Mouse (Mus musculus): Measurements from ENCODE around the gene Man1c1. TPM values are rescaled to one million over a fixed set of nuclear protein-coding genes. Genes with fewer than 3 reads are reported as not detected.
A peak's percentile ranks its signal among the peaks of the same experiment; 100 is the strongest.

The Man1c1 gene
- total and polyA plus RNA-seq, 3 experiments = 0.04 to 0.44 (median 0.20) TPM

GRCm38 (mm10) chr4:134750825-134751224 lies 46.7 kb upstream of the Man1c1 start:
- Histone ChIP-seq H3K9ac (ENCODE audit: insufficient read depth, low read depth) (no peak overlapping the region), H3K4me3 (replicated peaks in 1 of 3; ENCODE audit: low read depth in 2 of 3, low read length in 2 of 3, poor library complexity in 1 of 3) (no peak overlapping the region), H3K27ac (ENCODE audit: insufficient read depth, low read depth) (no peak overlapping the region), H3K79me2 (replicated peaks; ENCODE audit: control insufficient read depth, extremely low read depth, insufficient read depth, poor library complexity, severe bottlenecking) (no peaks in the 10 kb centered on the region), H3K36me3 (replicated peaks in 1 of 2; ENCODE audit: control insufficient read depth in 1 of 2, insufficient read depth in 1 of 2, low read length in 1 of 2) (peaks cover 0 to 33% of the 10 kb centered on the region in 2 experiments), H3K9me3 (replicated peaks; ENCODE audit: low read length) (no peaks in the 10 kb centered on the region), H3K4me2 (ENCODE audit: insufficient read depth, low read depth, poor library complexity, severe bottlenecking) (no peak overlapping the region), H3K4me1 (ENCODE audit: control insufficient read depth in 1 of 2, insufficient read depth in 2 of 2) (peaks cover 5 to 44% of the 10 kb centered on the region in 2 experiments; a peak in 3 of 4 replicates), H3K27me3 (replicated peaks) (no peaks in the 10 kb centered on the region)
- TF ChIP-seq MYC (IDR thresholded peaks at IDR 0.05; ENCODE audit: low read depth, low read length) = no peak
- TF ChIP-seq CHD1 (IDR thresholded peaks at IDR 0.05; ENCODE audit: low read depth, low read length) = no peak
- no peak for TF ChIP-seq CTCF (conservative IDR thresholded peaks at IDR 0.05 in 1 of 2, IDR thresholded peaks at IDR 0.05 in 1 of 2; ENCODE audit: low read depth in 2 of 2, low read length in 2 of 2)
- no peak for TF ChIP-seq MAX (IDR thresholded peaks at IDR 0.05; ENCODE audit: low read length)
- no peak for TF ChIP-seq USF1 (IDR thresholded peaks at IDR 0.05; ENCODE audit: low read depth, low read length)
- TF ChIP-seq TCF12 (IDR thresholded peaks at IDR 0.05; ENCODE audit: low read depth, low read length) = no peak
- no peak for TF ChIP-seq E2F4 (IDR thresholded peaks at IDR 0.05; ENCODE audit: insufficient replicate concordance, low read depth, low read length)
- no peak for TF ChIP-seq MAZ (IDR thresholded peaks at IDR 0.05; ENCODE audit: low read depth, low read length)
- TF ChIP-seq ZNF384 (IDR thresholded peaks at IDR 0.05; ENCODE audit: low read depth, low read length) = no peak
- no peak for TF ChIP-seq CHD2 (IDR thresholded peaks at IDR 0.05; ENCODE audit: low read length)
- no peak for TF ChIP-seq MEF2A (IDR thresholded peaks at IDR 0.05; ENCODE audit: borderline replicate concordance, low read depth, low read length)
- dilution Hi-C loops (cut with MboI; ENCODE audit: extremely low pct_ligation_motif_present, extremely low pct_unique_long_range_greater_than_20kb, low sequenced_read_pairs) (no loop called here), in situ Hi-C loops (cut with MboI; ENCODE audit: low pct_ligation_motif_present, low pct_unique_long_range_greater_than_20kb, low sequenced_read_pairs) (no loop called here)
- DNase-seq (ENCODE audit: extremely low read depth) = no peak

- DNase-seq (ENCODE audit: extremely low read depth) = no peak
- Histone ChIP-seq H3K9ac (ENCODE audit: insufficient read depth, low read depth) (no peak overlapping the region), H3K4me2 (ENCODE audit: insufficient read depth, low read depth, poor library complexity, severe bottlenecking) (no peak overlapping the region)
Observed at GRCm38 (mm10) chr4:134750263-134750662, 46.2 kb upstream of the Man1c1 start.

GRCm38 (mm10) chr4:134749301-134750030 lies 45.4 kb upstream of the Man1c1 start:
- Histone ChIP-seq H3K9me3 (replicated peaks; ENCODE audit: low read length) (no peaks in the 10 kb centered on the region), H3K9ac (ENCODE audit: insufficient read depth, low read depth) (no peak overlapping the region), H3K79me2 (replicated peaks; ENCODE audit: control insufficient read depth, extremely low read depth, insufficient read depth, poor library complexity, severe bottlenecking) (no peaks in the 10 kb centered on the region), H3K4me1 (ENCODE audit: control insufficient read depth in 1 of 2, insufficient read depth in 2 of 2) (peaks cover 7 to 41% of the 10 kb centered on the region in 2 experiments; a peak in 3 of 4 replicates), H3K27ac (ENCODE audit: insufficient read depth, low read depth) (no peak overlapping the region), H3K36me3 (replicated peaks in 1 of 2; ENCODE audit: control insufficient read depth in 1 of 2, insufficient read depth in 1 of 2, low read length in 1 of 2) (peaks cover 0 to 30% of the 10 kb centered on the region in 2 experiments), H3K4me3 (replicated peaks in 1 of 3; ENCODE audit: low read depth in 2 of 3, low read length in 2 of 3, poor library complexity in 1 of 3) (no peak overlapping the region), H3K4me2 (ENCODE audit: insufficient read depth, low read depth, poor library complexity, severe bottlenecking) (no peak overlapping the region), H3K27me3 (replicated peaks) (no peaks in the 10 kb centered on the region)
- TF ChIP-seq ZMIZ1 (IDR thresholded peaks at IDR 0.05; ENCODE audit: low read depth, low read length) (no peak), UBTF (IDR thresholded peaks at IDR 0.05; ENCODE audit: low read depth, low read length) (no peak), RAD21 (IDR thresholded peaks at IDR 0.05; ENCODE audit: low read depth, low read length) (peak; percentile 24), CTCF (conservative IDR thresholded peaks at IDR 0.05 in 1 of 2, IDR thresholded peaks at IDR 0.05 in 1 of 2; ENCODE audit: low read depth in 2 of 2, low read length in 2 of 2) (peak; percentile 64 to 68; a peak in 3 of 4 replicates), SMC3 (IDR thresholded peaks at IDR 0.05; ENCODE audit: low read depth, low read length) (peak; percentile 28; the same call in 1 of the 2 replicates)
- DNase-seq (ENCODE audit: extremely low read depth) = peak; percentile 51
- in situ Hi-C loops (cut with MboI; ENCODE audit: low pct_ligation_motif_present, low pct_unique_long_range_greater_than_20kb, low sequenced_read_pairs) (no loop called here), dilution Hi-C loops (cut with MboI; ENCODE audit: extremely low pct_ligation_motif_present, extremely low pct_unique_long_range_greater_than_20kb, low sequenced_read_pairs) (no loop called here)

More at GRCm38 (mm10) chr4:134750263-134750662, 46.2 kb upstream of the Man1c1 start:
- dilution Hi-C loops (cut with MboI; ENCODE audit: extremely low pct_ligation_motif_present, extremely low pct_unique_long_range_greater_than_20kb, low sequenced_read_pairs) = no loop called here
- Histone ChIP-seq H3K36me3 (replicated peaks in 1 of 2; ENCODE audit: control insufficient read depth in 1 of 2, insufficient read depth in 1 of 2, low read length in 1 of 2) (peaks cover 0 to 34% of the 10 kb centered on the region in 2 experiments), H3K4me1 (ENCODE audit: control insufficient read depth in 1 of 2, insufficient read depth in 2 of 2) (peaks cover 7 to 47% of the 10 kb centered on the region in 2 experiments; a peak in 3 of 4 replicates), H3K27ac (ENCODE audit: insufficient read depth, low read depth) (no peak overlapping the region), H3K79me2 (replicated peaks; ENCODE audit: control insufficient read depth, extremely low read depth, insufficient read depth, poor library complexity, severe bottlenecking) (no peaks in the 10 kb centered on the region), H3K4me3 (replicated peaks in 1 of 3; ENCODE audit: low read depth in 2 of 3, low read length in 2 of 3, poor library complexity in 1 of 3) (no peak overlapping the region), H3K9me3 (replicated peaks; ENCODE audit: low read length) (no peaks in the 10 kb centered on the region), H3K27me3 (replicated peaks) (no peaks in the 10 kb centered on the region)
- in situ Hi-C loops (cut with MboI; ENCODE audit: low pct_ligation_motif_present, low pct_unique_long_range_greater_than_20kb, low sequenced_read_pairs) = no loop called here
- TF ChIP-seq USF2 (conservative IDR thresholded peaks at IDR 0.05; ENCODE audit: low read depth, low read length) = no peak
- TF ChIP-seq PAX5 (IDR thresholded peaks at IDR 0.05; ENCODE audit: low read length) = no peak
- no peak for TF ChIP-seq ZMIZ1 (IDR thresholded peaks at IDR 0.05; ENCODE audit: low read depth, low read length)
- no peak for TF ChIP-seq USF1 (IDR thresholded peaks at IDR 0.05; ENCODE audit: low read depth, low read length)
